ENCODE assay signal across 9 mouse cellular contexts in genomic region chr11:58223751-58224150, GRCm38 (mm10). TPM values are rescaled to one million over a fixed set of nuclear protein-coding genes. Genes with fewer than 3 reads are reported as not detected.
A peak's percentile ranks its signal among the peaks of the same experiment; 100 is the strongest.
DNase-seq lines count a peak whose midpoint lies in the region; ATAC-seq and TF ChIP-seq lines count a peak whose summit lies in the region.
"Had no signal": no experiment of that assay in that cellular context is flagged by ENCODE, and none has a peak within 500 bp of the region (broad histone marks: within the 10 kb centered on the region; RNA-seq: fewer than 3 reads in every experiment).

No protein-coding gene starts in this region.

- no peak for TF ChIP-seq EP300 in heart, adult 2 months (IDR thresholded peaks at IDR 0.05; ENCODE audit: insufficient read depth, low read depth, low read length)

- no peak for TF ChIP-seq POLR2A in heart, adult 2 months (IDR thresholded peaks at IDR 0.05; ENCODE audit: insufficient read depth, low read depth, low read length)

- no peak for TF ChIP-seq CTCF in heart, adult 2 months (IDR thresholded peaks at IDR 0.05)

- H3K79me2 ChIP-seq in heart, adult 2 months (replicated peaks; ENCODE audit: control insufficient read depth, insufficient read depth, low read length): no peaks in the 10 kb centered on the region

- ATAC-seq in megakaryocyte, adult 5-6 weeks (ENCODE audit: poor library complexity, severe bottlenecking): no peak
- no peak for ATAC-seq in kidney, embryonic 15.5 days (replicated peaks; ENCODE audit: low FRiP score)
- no peak for ATAC-seq in megakaryocyte-erythroid progenitor cell, adult 5-6 weeks (replicated peaks; ENCODE audit: low FRiP score, low TSS enrichment, poor library complexity, severe bottlenecking)

- intact Hi-C loops in heart, adult 2 months (cut with DNase I): loop anchor here (2.0 to 5.0 kb wide), 2 partner anchors 23 to 271 kb away; no protein-coding TSS in a partner anchor

- no peaks in the 10 kb centered on the region for H3K27me3 ChIP-seq in megakaryocyte, embryonic 14.5 days (replicated peaks)
- no peaks in the 10 kb centered on the region for H3K27me3 ChIP-seq in heart, adult 2 months (ENCODE audit: control insufficient read depth, insufficient read depth, low read length)
- H3K27me3 ChIP-seq in kidney, embryonic 15.5 days: no peaks in the 10 kb centered on the region
- H3K27me3 ChIP-seq: Patski had no signal

- H3K9ac ChIP-seq in heart, adult 2 months (ENCODE audit: low read depth, low read length): no peak overlapping the region
- H3K9ac ChIP-seq in kidney, embryonic 15.5 days: no peak overlapping the region

- 8% methylated on average over 4 of the region's 4 CpGs for WGBS in heart, adult 2 months
- 20% methylated on average over 4 of the region's 4 CpGs for WGBS in kidney, embryonic 15.5 days

- H3K4me2 ChIP-seq in kidney, embryonic 15.5 days: no peak overlapping the region

- H3K36me3 ChIP-seq in megakaryocyte, embryonic 14.5 days (replicated peaks; ENCODE audit: low read length): peaks cover 43% of the 10 kb centered on the region
- H3K36me3 ChIP-seq in heart, adult 2 months (ENCODE audit: control insufficient read depth, insufficient read depth, low read length): peaks cover 3% of the 10 kb centered on the region
- H3K36me3 ChIP-seq in kidney, embryonic 15.5 days: no peaks in the 10 kb centered on the region

- H3K27ac ChIP-seq in heart, adult 2 months: peak overlapping the region; percentile 34
- H3K27ac ChIP-seq in kidney, embryonic 15.5 days: peak overlapping the region; percentile 68; the same call in 1 of the 2 replicates

- H3K4me1 ChIP-seq in megakaryocyte, embryonic 14.5 days: peaks cover 61% of the 10 kb centered on the region
- H3K4me1 ChIP-seq in heart, adult 2 months (ENCODE audit: control insufficient read depth, insufficient read depth, low read length): peaks cover 8% of the 10 kb centered on the region
- H3K4me1 ChIP-seq in kidney, embryonic 15.5 days: peaks cover 26% of the 10 kb centered on the region

- DNase-seq in heart, adult 2 months: peak; percentile 50 to 56
- DNase-seq in thymus, postnatal 10 days (ENCODE audit: low spot score in 2 of 2): peak; percentile 38 to 43
- DNase-seq in urinary bladder, postnatal 10 days (ENCODE audit: low spot score): no peak

- H3K4me3 ChIP-seq in megakaryocyte, embryonic 14.5 days (replicated peaks): peak overlapping the region; percentile 59
- no peak overlapping the region for H3K4me3 ChIP-seq in heart, adult 2 months
- H3K4me3 ChIP-seq in kidney, embryonic 15.5 days (replicated peaks): no peak overlapping the region

- no peaks in the 10 kb centered on the region for H3K9me3 ChIP-seq in megakaryocyte, embryonic 14.5 days
- H3K9me3 ChIP-seq in kidney, embryonic 15.5 days (replicated peaks): no peaks in the 10 kb centered on the region

RNA-seq across cellular contexts. Expression of gene Irgm2, which starts 24.3 kb away (rescaled TPM):
- 0.48 and 2.1 TPM in 2 replicates for polyA plus RNA-seq in megakaryocyte, embryonic 14.5 days (2012; ENCODE audit: insufficient read depth, low replicate concordance)
- 19.7 and 23.3 TPM in 2 replicates for total RNA-seq in megakaryocyte, adult 5-6 weeks (2015)
- total RNA-seq in megakaryocyte, adult 5-6 weeks (2017): 18.2 and 18.7 TPM in 2 replicates
- total RNA-seq in heart, adult 2 months (2021): 10 to 100 TPM; 10.6 to 16.4 TPM
- 11.9 and 18.3 TPM in 2 replicates for polyA plus RNA-seq in heart, adult 2 months (2012; rRNA removed)
- 2.1 and 2.4 TPM in 2 replicates for polyA plus RNA-seq in kidney, embryonic 15.5 days (2015; fragmentation: Nextera tagmentation; extraction: Ambion mirVana)
- 1.2 and 6.1 TPM in 2 replicates for total RNA-seq in megakaryocyte-erythroid progenitor cell, adult 5-6 weeks (2014; fragmentation: Nextera tagmentation)
- 2.9 and 3.7 TPM in 2 replicates for total RNA-seq in megakaryocyte-erythroid progenitor cell, adult 5-6 weeks (2017)

RNA-seq across cellular contexts. Expression of gene Igtp, which starts 24.4 kb away (rescaled TPM):
- polyA plus RNA-seq in megakaryocyte, embryonic 14.5 days (2012; ENCODE audit: insufficient read depth, low replicate concordance): 15.1 and 23.5 TPM in 2 replicates
- 21.0 and 23.8 TPM in 2 replicates for total RNA-seq in megakaryocyte, adult 5-6 weeks (2015)
- total RNA-seq in megakaryocyte, adult 5-6 weeks (2017): 14.0 and 16.0 TPM in 2 replicates
- 10 to 100 TPM in 1 of 2 experiments, 1 to 10 TPM in 1; 9.3 to 12.4 TPM for total RNA-seq in heart, adult 2 months (2021)
- polyA plus RNA-seq in heart, adult 2 months (2012; rRNA removed): 14.1 and 16.4 TPM in 2 replicates
- polyA plus RNA-seq in kidney, embryonic 15.5 days (2015; fragmentation: Nextera tagmentation; extraction: Ambion mirVana): 4.5 and 4.6 TPM in 2 replicates
- 12.8 and 15.3 TPM in 2 replicates for total RNA-seq in megakaryocyte-erythroid progenitor cell, adult 5-6 weeks (2014; fragmentation: Nextera tagmentation)
- total RNA-seq in megakaryocyte-erythroid progenitor cell, adult 5-6 weeks (2017): 11.5 and 12.3 TPM in 2 replicates

RNA-seq across cellular contexts. Expression of gene 4930438A08Rik, which starts 50.8 kb away (rescaled TPM):
- 0.19 TPM in 1 of 2 replicates, not detected in the other for polyA plus RNA-seq in megakaryocyte, embryonic 14.5 days (2012; ENCODE audit: insufficient read depth, low replicate concordance)
- total RNA-seq in megakaryocyte, adult 5-6 weeks (2015): 12.5 and 18.7 TPM in 2 replicates
- 23.6 and 30.1 TPM in 2 replicates for total RNA-seq in megakaryocyte, adult 5-6 weeks (2017)
- total RNA-seq in heart, adult 2 months (2021): not detected
- not detected in 2 replicates for polyA plus RNA-seq in heart, adult 2 months (2012; rRNA removed)
- 0.18 TPM in 1 of 2 replicates, not detected in the other for polyA plus RNA-seq in kidney, embryonic 15.5 days (2015; fragmentation: Nextera tagmentation; extraction: Ambion mirVana)
- 2.3 TPM in 1 of 2 replicates, not detected in the other for total RNA-seq in megakaryocyte-erythroid progenitor cell, adult 5-6 weeks (2014; fragmentation: Nextera tagmentation)
- total RNA-seq in megakaryocyte-erythroid progenitor cell, adult 5-6 weeks (2017): 0.19 TPM in 1 of 2 replicates, not detected in the other
- polyA plus RNA-seq: neural tube, embryonic 14.5 days; Patski had no signal

RNA-seq across cellular contexts. Expression of gene Mrpl22, which starts 52.3 kb away (rescaled TPM):
- 13.3 and 15.7 TPM in 2 replicates for polyA plus RNA-seq in megakaryocyte, embryonic 14.5 days (2012; ENCODE audit: insufficient read depth, low replicate concordance)
- total RNA-seq in megakaryocyte, adult 5-6 weeks (2015): 45.0 and 47.8 TPM in 2 replicates
- 29.6 and 31.8 TPM in 2 replicates for total RNA-seq in megakaryocyte, adult 5-6 weeks (2017)
- 10 to 100 TPM; 50.7 to 53.9 TPM for total RNA-seq in heart, adult 2 months (2021)
- 48.4 and 48.6 TPM in 2 replicates for polyA plus RNA-seq in heart, adult 2 months (2012; rRNA removed)
- 145 TPM in 2 replicates for polyA plus RNA-seq in kidney, embryonic 15.5 days (2015; fragmentation: Nextera tagmentation; extraction: Ambion mirVana)
- total RNA-seq in megakaryocyte-erythroid progenitor cell, adult 5-6 weeks (2014; fragmentation: Nextera tagmentation): 75.6 and 84.9 TPM in 2 replicates
- 49.6 and 76.6 TPM in 2 replicates for total RNA-seq in megakaryocyte-erythroid progenitor cell, adult 5-6 weeks (2017)

RNA-seq across cellular contexts. Expression of gene Gemin5, which starts 55.4 kb away (rescaled TPM):
- polyA plus RNA-seq in megakaryocyte, embryonic 14.5 days (2012; ENCODE audit: insufficient read depth, low replicate concordance): 1.3 and 2.7 TPM in 2 replicates
- 3.4 and 7.3 TPM in 2 replicates for total RNA-seq in megakaryocyte, adult 5-6 weeks (2015)
- 7.4 and 7.8 TPM in 2 replicates for total RNA-seq in megakaryocyte, adult 5-6 weeks (2017)
- 1 to 10 TPM; 9.1 to 9.3 TPM for total RNA-seq in heart, adult 2 months (2021)
- polyA plus RNA-seq in heart, adult 2 months (2012; rRNA removed): 3.2 and 4.7 TPM in 2 replicates
- polyA plus RNA-seq in kidney, embryonic 15.5 days (2015; fragmentation: Nextera tagmentation; extraction: Ambion mirVana): 24.5 and 24.7 TPM in 2 replicates
- 43.2 and 51.7 TPM in 2 replicates for total RNA-seq in megakaryocyte-erythroid progenitor cell, adult 5-6 weeks (2014; fragmentation: Nextera tagmentation)
- 43.4 and 57.0 TPM in 2 replicates for total RNA-seq in megakaryocyte-erythroid progenitor cell, adult 5-6 weeks (2017)

Comparison
In these comparisons a context has a peak if more than half of its experiments do, and no peak if none do; other contexts are left out.
1. RNA of gene 4930438A08Rik, which starts 50.8 kb away (total RNA-seq): 12.5 to 30.1 TPM in megakaryocyte, adult 5-6 weeks; not detected in heart, adult 2 months and 0.19 to 2.3 TPM in megakaryocyte-erythroid progenitor cell, adult 5-6 weeks; every median in the first group is over 4 times any median in the second.